Mouse (Mus musculus): ENCODE measurements around the gene Slco3a1. TPM values are rescaled to one million over a fixed set of nuclear protein-coding genes. Genes with fewer than 3 reads are reported as not detected.

The Slco3a1 gene
- total RNA-seq, 2 experiments from 2014 or later, result 2.5 TPM

DNA sequence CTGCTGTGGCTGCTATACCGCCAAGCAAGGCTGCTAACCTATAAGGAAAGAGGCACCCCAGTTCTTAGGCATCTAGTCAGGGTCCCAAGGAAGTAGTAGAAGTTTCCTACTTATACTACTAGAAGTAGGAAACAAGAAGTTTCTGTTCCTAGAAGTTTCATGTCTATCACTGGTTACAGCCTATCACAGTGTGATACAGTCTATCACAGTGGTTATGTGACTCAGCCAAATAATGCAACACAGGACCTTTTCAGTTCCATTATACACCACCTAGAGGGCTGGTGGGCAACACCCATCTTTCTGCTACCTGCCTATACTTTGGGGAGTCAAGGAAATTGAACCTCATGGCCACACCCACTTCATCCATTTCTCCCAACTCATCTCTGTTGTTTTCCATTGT lies 104.8 kb downstream of the Slco3a1 start:
- no peak for ATAC-seq (replicated peaks; ENCODE audit: low FRiP score, low TSS enrichment, poor library complexity, severe bottlenecking)

DNA sequence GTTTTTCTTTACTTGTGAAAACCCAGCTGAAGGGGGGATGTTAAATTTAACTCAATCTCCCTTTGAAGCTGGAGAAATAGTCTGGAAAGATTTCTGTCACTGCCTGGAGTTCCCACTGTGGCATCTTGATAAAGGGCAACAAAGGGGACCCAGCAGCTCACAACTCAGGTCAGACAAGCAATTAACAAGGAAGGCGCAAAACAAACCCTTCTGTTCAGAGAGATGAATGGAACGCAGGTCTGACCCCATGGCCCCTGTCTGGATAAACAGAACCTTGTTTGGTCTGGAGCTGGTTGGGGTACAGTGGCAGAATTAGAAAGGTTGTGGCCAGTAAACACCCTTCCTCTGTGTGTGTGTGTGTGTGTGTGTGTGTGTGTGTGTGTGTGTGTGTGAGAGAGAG lies 106.8 kb downstream of the Slco3a1 start:
- ATAC-seq (replicated peaks; ENCODE audit: low FRiP score, low TSS enrichment, poor library complexity, severe bottlenecking), result no peak

DNA sequence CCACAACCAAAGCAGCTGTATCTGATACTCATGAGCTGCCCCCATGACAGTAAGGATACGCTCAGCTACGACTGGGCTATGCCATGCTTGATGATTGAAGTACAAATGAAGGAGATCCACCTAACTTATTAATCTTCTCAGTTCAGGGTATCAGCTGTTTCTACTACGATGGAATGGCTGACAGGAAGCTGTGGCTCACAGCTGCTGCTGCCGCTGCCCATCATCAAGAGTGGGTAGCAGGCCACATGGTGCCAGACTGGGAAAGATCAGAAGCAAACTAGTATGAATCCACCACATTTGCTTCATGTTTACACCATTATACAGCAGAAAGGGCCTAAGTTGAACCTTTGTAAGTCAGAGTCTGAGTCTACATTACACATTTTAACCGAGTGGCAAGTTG lies 109.4 kb downstream of the Slco3a1 start:
- no peak for ATAC-seq (replicated peaks; ENCODE audit: low FRiP score, low TSS enrichment, poor library complexity, severe bottlenecking)

DNA sequence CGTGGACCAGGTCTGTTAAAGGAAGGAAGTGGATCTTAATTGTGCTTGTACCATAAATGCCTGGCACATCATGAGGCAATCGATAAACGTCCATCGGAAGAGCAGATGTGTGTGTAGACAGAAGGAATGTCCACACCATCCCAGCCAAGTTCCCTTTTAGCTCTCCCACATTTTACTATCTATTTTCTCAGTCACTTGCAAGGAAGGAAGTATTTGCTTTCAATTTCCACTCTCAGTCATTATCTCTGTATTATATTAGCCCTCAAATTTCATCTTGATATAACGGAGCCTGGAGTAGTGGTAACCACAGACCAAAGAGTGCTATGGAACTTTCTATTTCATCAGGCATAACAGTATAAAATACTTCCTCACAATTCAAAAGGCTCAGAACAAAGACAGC lies 112.2 kb downstream of the Slco3a1 start:
- no peak for ATAC-seq (replicated peaks; ENCODE audit: low FRiP score, low TSS enrichment, poor library complexity, severe bottlenecking)

DNA sequence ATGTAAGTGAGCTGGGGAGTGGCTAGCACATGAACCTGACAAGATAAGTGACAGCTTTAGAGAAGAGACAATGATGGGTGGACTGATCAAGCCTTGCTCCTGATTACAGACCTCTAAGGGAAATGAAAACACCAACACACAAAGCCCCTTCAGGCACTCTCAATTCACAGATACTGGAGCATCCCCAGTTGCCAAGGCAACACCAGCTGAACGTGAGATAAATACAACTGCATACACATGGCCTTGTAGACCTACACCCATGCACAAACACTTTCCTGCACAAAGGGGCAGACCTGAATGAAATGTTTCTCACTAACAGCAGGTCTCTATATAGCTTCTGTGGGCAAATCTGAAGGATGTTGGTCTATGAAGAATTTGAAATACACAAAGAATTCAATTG lies 117.0 kb downstream of the Slco3a1 start:
- ATAC-seq (replicated peaks; ENCODE audit: low FRiP score, low TSS enrichment, poor library complexity, severe bottlenecking), result 0 out of 2 replicates have a peak, but pooled peaks have one; percentile 26

DNA sequence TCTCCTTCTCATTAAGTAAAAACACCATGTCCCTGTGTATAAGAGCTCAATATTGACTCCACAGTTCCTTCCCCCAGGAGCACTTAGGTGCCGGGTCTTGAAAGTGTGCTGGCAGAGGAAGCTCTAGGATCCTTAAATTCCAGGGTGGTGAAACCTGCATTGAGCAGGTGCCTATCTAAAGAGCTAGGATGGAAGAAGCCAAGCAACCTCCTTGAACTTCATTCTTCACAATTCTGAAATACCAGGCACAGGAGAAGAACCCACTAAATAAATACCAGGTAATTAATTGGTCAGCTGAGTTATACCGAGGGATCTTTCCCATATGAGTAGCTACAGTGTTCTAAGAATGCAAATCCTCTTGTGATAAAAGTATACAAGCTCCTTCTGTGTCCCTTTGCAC lies 117.9 kb downstream of the Slco3a1 start:
- ATAC-seq (replicated peaks; ENCODE audit: low FRiP score, low TSS enrichment, poor library complexity, severe bottlenecking), result no peak

DNA sequence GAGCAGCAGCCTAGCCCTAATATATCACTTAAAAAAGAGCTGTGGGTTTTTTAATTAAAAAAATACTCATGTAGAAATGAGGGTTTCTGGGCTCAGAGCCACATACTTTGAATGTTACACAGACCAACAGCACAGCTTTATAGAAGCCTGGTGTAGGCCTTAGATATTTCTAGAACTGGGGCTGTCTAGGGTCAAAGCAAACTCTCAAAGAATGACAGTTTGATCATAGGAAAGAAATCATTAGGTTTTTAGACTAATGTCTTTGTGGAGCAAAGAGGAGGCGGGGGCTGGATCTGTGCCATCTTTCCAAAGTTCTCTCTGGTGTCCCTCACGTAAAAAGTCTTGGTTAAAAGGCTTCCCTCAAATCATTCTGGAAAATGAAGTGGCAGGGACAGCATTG lies 121.6 kb downstream of the Slco3a1 start:
- no peak for ATAC-seq (replicated peaks; ENCODE audit: low FRiP score, low TSS enrichment, poor library complexity, severe bottlenecking)

DNA sequence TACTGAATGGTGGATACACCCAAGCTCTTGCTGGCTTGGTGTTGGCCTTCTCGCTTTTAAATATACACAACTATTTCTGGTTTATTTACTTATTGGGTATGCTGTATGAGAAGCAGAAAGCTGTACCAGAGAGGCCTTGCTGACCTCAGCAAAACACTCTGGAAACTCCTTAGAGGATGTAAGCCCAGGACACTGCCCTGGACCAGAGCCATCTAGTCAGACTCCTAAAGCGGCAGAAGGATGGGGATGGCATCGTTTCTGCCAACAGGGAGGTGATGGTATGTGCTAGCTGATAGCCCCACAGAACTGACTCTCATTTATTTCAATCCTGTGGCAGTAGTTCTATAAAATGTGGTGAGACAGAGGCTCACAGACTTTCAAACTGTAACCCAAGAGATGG lies 125.3 kb downstream of the Slco3a1 start:
- ATAC-seq (replicated peaks; ENCODE audit: low FRiP score, low TSS enrichment, poor library complexity, severe bottlenecking), result no peak

DNA sequence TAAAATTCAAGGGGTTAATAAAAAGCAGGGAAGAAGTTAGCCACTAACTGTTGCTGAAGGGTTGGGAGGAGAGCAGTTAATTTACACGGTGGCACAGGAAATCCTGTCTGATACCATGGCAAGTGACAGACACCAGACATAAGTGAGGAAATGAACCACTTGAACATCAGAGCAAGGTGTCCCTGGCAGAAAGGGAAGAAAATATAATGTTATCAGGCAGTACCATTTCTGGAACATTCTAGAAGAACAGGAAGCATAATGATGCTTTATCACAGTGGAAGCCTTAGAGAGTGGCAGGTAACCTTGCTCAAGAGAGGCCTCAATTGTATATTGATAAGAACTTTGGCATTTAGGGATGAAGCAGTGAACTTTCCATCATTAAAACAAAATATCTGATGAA lies 127.4 kb downstream of the Slco3a1 start:
- no peak for ATAC-seq (replicated peaks; ENCODE audit: low FRiP score, low TSS enrichment, poor library complexity, severe bottlenecking)

DNA sequence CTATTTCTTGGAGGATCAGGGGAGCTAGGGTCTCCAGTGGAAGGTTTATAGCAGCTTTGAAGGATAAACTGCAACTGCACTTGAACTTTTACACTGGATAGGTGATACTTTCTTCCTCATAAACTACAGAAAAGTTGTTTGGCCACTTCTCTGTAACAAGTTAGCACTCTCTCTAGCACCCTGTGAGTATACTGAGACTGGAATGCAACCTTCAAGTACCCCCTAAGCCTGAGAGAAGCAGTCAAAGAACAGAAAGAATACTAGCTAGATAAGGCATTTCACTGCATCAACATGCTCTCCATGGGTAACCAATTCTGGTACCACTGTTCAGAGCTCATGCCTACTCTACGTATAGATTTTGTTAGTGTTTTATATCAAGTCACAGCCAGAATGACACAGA lies 128.6 kb downstream of the Slco3a1 start:
- no peak for ATAC-seq (replicated peaks; ENCODE audit: low FRiP score, low TSS enrichment, poor library complexity, severe bottlenecking)

DNA sequence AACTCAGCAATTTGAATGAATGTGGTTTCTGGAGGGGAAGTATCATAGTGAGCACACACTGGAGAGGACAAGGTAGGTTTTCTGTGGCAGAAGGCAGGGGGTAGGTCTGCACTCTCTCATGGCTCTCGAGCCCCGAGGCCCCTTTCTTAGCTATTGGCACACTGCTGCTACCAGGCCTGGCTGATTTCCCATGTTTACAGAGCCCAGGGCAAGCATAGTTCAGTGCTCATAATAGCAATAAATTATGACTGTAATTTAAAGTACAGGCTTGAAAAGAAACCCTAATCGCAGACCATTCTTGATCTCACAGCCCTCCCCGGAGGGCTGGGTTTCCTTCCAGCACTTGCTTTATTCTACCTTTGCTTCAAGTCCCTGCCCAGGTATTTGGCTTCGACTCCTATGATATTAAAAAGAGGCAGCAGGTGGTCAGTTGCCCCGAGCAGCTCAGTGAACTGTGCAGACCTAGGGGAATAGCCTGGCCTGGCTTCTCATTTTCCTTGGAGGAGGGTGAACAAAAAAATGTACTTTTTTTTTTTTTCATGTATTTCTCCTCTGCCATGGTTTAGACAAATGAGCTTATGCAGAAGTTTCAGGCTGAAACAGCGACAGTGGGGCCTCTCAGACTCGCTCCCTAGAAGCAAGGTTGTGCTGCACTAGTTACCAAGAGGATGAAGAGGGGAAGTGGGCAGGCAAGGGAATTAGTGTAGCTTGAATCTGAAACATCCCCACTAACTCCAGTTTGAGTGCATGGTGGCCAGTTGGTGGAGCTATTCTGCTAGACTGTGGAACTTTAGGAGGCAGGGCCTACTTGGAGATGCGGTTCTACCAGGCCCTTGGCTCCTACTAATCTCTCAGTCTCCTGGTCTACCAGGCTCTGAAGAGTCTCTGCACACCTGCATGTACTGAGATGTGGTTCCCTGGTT lies 130.4 kb downstream of the Slco3a1 start:
- peak; percentile 70 for ATAC-seq (replicated peaks; ENCODE audit: low FRiP score, low TSS enrichment, poor library complexity, severe bottlenecking)

DNA sequence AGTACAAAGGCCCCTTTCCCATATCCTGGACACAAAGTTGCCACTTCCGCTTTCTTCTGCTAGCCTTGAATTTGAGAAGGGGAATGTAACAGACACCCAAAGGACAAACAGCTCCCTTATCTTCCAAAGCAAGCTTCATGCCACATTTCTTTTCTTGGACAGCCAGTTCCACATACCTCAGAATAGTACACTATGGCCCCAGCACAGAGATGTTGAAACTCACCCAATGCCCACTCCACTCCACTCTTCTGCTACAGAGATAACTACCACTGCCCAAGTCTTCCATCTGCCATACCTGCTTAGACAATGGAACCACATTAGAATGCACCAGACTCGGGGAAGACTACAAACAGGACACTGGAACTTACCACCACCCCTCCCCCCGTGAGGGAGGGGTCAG lies 131.3 kb downstream of the Slco3a1 start:
- no peak for ATAC-seq (replicated peaks; ENCODE audit: low FRiP score, low TSS enrichment, poor library complexity, severe bottlenecking)

DNA sequence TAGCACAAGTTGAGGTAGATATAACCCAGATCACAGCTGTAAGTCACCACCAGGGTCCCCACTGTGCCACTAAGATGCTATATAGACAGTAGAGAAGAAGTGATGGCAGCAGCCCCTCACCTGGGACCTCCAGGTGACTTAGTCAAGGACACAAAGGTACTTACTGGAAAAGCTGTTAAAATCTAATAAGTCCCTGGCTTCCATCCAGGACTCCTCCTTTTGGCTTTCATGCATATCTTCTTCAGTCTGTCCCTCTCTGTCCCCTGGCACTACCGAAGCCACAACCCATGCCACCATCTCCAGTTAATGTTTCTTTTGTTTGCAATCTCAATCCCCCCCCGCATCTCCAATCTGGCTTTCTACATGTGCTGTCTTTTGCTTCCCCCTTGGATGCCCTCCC lies 131.8 kb downstream of the Slco3a1 start:
- no peak for ATAC-seq (replicated peaks; ENCODE audit: low FRiP score, low TSS enrichment, poor library complexity, severe bottlenecking)

DNA sequence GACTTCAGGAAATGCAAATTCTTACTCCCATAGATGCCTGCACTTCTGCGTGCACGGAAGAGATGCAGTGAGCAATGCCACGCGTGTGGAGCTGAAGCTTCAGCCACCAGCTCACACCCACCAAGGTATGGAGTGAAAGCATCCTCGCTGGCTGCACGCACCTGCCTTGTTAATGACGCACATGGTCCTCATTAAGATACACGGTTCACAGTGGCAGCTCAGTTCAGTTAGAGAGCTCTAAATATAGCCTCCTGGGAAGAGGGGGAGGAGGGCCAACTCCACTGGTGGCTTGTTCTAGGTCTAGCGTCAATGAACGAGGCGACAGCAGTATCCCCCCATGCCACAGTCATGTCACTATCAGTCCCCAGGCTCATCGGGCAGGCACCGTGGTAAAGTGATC lies 132.6 kb downstream of the Slco3a1 start:
- ATAC-seq (replicated peaks; ENCODE audit: low FRiP score, low TSS enrichment, poor library complexity, severe bottlenecking), result no peak

DNA sequence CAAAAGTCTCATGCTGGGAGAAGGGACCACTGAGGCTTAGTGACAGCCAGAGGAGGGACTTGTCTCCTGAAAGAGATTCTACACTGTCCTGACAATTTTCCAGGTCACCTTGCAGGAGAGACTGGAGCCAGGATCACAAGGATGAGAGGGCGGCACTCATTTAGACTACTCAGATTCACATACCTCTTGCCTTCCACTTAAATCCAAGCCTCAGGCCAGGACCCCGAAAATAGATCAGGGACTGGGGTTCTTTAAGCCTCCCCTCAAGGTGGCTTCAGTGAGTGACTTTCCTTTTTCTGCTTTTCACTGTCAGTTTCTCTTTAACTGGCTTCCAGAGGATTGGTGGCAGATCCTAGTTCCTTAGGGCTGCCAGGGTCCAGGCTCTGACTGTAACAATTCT lies 133.0 kb downstream of the Slco3a1 start:
- no peak for ATAC-seq (replicated peaks; ENCODE audit: low FRiP score, low TSS enrichment, poor library complexity, severe bottlenecking)

DNA sequence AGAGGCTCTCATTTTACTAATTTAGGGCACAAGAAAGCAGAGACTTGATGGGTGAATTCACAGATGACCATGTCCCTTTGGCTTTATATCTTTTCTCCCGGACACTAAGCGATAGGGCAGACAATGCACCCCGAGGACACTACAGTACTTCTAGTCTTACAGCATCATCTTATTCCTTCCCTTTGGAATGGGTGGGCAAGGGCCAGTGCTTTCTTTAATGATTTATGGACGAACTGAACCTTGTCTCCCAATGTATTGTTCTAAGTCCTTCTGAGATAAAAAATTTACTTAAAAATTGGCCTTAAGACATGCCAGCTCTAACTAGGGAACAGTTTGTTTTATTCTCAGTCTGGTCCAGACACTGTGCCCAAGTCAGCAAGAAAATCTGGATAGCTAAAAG lies 134.9 kb downstream of the Slco3a1 start:
- no peak for ATAC-seq (replicated peaks; ENCODE audit: low FRiP score, low TSS enrichment, poor library complexity, severe bottlenecking)

DNA sequence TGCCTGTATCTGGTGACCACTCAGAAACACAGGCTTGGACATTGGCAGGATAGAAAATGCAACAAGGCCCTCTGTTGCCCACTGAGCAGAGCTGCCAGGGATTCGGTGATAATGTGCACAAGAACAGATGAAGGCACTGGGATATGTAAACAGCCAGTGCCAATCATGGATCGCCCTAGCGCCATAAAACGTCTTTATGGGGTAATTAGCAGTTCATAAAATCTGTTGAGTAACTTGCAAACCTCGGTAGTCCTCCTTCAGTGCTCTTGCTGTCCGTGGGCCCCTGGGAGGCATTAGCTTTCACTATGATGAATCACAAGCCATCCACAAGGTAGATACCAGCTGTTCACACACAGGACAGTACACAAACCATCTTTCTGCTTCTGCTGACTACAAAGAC lies 137.6 kb downstream of the Slco3a1 start:
- no peak for ATAC-seq (replicated peaks; ENCODE audit: low FRiP score, low TSS enrichment, poor library complexity, severe bottlenecking)

DNA sequence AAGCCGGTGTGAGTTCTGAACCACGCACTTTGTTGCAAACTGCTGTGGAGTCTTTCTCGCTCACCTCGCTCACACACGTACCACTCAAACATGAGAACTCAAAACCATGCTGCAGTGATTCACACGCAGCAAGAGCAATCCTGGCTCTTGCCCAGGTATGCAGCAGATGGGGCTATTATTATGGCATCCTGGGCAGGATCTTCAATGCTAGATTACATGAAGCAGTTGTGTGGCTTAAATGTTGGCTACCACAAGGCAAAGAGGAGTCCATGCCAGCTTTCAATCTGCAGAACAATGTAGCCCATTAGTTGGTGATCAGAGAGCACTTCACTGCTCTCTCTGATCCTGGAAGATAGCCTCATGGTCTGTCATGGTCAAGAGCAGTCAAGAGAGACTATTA lies 139.3 kb downstream of the Slco3a1 start:
- ATAC-seq (replicated peaks; ENCODE audit: low FRiP score, low TSS enrichment, poor library complexity, severe bottlenecking), result no peak

DNA sequence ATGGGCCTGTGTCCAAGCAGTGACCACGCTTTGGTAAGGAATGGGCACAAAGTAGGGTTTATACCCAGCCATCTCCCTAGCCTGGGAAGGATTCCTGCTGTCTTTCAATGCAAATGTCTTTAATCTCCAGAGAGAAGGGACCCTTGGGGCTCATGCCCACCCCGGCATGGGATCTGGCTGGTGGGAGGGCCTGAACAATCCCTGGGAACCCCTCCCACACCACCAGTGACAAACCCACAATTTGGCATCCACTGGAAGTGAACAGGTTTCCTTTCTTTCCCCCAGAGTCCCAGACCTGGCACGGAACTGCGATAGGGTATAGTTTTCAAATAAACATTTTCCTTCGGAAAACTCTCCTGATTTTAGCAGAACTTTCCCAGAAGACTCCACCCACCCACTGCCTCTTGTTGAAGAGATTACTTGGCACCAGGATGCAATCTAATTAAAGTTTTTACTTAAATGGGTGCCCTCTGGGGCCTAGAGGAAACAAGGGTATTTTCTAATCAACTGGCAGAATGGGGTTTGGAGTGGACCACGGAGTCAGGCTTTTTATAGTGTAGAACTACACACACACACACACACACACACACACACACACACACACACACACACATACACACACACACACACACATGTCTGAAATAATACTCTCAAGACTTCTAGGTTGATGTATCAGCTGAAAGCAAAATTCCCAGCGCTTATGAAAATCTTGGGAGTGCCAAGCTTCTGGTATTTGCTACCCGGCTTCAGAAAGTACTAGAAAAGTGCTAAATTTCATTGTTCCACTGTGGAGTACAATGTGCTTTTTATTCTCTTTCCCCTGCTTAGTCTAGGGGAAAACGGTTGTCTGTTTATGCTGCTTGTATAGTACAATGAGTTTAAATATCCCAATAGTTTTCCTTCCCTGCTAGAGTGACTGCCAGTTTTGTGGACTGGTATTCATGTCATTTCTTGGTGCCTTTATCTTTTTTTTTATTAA lies 140.6 kb downstream of the Slco3a1 start:
- ATAC-seq (replicated peaks; ENCODE audit: low FRiP score, low TSS enrichment, poor library complexity, severe bottlenecking), result no peak

DNA sequence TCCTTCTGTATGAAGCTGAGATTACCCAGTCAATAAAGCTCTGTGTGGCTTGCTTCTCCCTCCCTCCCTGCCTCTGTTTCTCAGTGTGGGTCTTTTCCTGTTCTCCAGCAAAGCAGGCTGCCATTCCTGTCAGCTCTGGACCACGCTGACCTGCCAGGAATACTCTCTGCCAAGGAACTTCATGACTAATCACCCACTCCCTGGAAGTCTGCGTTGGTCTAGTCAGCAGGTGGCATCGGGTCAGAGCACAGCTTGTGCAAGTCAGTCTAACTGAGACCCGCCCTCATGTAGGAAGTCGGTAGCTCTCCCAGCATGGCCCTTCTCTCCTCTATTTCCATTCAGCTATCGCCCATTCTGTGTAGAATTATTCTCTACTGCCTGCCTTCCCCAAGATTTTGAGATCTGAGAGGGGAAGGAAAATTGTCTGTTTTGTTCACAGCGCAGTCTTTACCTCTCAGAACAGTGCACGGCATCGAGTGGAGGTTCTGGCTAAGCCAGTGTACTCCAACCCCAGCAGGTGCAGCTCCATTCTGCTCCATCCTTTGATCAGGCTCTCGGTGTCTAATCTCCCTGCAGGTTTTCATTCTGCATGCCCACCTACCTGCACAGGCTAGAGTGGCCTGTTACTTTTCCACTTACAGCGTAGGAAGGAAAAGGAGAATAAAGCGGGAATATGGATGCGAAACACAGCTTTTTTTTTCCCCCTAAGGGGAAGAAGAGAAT lies 145.8 kb downstream of the Slco3a1 start:
- ATAC-seq (replicated peaks; ENCODE audit: low FRiP score, low TSS enrichment, poor library complexity, severe bottlenecking), result no peak
